Mouse (Mus musculus) ES-Bruce4 (cell line): Measurements from ENCODE around the gene Myo9b.

ENCODE experiments used
- CTCF ChIP-seq: IDR thresholded peaks from one replicate; pipeline ENCODE4 v1.8.1; 2011; ENCODE audit warnings: low read depth, low read length
- POLR2A ChIP-seq: IDR thresholded peaks from one replicate; pipeline ENCODE4 v1.8.1; 2011; ENCODE audit warnings: low read length; ENCODE audit not compliant: insufficient read depth

GRCm38 (mm10) chr8:71401454-71401853, 128.9 kb downstream of the Myo9b start:
- no peak for TF ChIP-seq CTCF
- TF ChIP-seq POLR2A, result no peak
